Mouse (Mus musculus) T-helper 2 cell (primary cell): ENCODE measurements around the gene Depdc7.

Experiments used
- in situ Hi-C: fragments of 300-600 bp; cut with MboI, MseI; formaldehyde crosslinking; loops from one replicate; pipeline ENCODE4 v1.15.1; 2025; ENCODE audit warnings: high pct_unique_total_duplicates

Depdc7 gene

DNA sequence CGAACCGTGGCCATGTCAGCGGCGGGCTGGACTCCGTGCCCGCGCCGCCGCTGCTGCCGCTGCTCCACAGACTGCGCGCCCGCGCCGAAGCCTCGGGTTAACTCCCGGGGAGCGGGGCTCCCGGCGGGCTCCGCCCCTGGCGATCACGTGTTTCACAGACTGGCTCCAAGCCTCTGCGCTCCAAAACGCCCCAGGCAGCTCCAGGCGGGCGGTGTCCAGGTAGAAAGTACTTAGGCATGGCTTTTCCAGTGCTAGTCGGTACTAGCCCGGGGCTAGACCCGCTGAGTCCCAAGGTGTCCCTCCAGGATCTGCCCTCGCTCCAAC is at the start of gene Depdc7:
Depdc7 (minus strand) TSS at position 138 of the 324 bp plus-strand sequence.
- in situ Hi-C loops, result no loop called here

GRCm38 (mm10) chr2:104774763-104775162 is 32.1 kb upstream of the Depdc7 start:
- in situ Hi-C loops, result no loop called here

DNA sequence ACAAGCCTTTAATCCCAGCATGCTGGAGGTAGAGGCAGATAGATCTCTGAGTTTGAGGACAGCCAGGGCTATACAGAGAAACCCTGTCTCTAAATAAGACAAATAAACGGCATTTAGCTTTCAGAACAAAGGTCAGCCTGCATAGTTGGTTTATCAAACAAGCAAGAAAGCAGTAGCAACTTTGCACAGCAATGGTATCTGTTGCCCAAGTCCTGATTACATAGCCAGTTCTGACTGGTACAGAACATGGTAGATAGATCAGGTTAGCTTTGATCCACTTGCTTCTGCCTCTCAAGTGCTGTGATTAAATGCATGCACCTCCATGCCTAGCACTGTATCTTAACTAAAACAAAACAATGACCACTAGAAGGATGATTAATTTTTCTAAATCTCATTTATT is 26.0 kb upstream of the Depdc7 start:
- in situ Hi-C loops, result no loop called here

DNA sequence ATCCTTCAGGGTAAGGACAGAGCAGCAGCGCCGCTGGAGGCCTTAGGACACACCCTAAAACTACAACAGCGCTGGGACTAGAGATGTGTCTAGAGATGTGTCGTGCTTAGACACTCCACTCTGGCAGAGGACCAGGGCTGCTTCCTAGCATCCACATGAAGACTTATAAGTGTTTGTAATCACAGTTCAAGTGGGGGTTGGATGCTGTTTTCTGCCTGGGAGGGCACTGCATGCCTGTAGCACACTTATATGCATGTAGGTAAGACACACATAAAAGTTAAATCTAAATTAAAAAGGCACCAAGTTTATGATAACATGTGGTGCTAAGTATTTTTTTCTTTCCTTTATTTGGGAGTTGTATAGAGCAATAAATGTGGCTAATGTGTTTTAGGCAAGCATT is 21.3 kb upstream of the Depdc7 start:
- in situ Hi-C loops, result no loop called here

- in situ Hi-C loops, result no loop called here
Observed at GRCm38 (mm10) chr2:104763134-104763703, 20.5 kb upstream of the Depdc7 start.

DNA sequence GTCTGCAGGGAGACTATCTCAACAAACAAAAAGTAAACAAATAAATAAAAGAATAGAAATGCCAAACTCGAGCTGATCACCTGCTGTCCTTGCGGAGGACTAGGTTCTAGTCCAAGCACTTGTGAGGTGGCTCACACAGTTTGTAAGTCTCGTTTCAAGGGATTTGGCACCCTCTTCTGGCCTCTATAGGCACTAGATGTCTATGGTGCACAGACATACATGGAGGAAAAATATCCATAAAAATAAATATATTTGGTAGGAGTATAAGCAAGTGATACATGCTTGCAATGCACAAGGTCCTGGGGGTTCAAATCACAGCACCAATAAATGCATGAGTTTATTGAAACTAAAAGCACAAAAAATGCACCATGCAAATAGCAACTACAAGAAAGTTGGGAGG is 7.9 kb upstream of the Depdc7 start:
- in situ Hi-C loops, result loop anchor here (5.0 kb wide), 1 partner anchor 68 kb away; no protein-coding TSS in a partner anchor

DNA sequence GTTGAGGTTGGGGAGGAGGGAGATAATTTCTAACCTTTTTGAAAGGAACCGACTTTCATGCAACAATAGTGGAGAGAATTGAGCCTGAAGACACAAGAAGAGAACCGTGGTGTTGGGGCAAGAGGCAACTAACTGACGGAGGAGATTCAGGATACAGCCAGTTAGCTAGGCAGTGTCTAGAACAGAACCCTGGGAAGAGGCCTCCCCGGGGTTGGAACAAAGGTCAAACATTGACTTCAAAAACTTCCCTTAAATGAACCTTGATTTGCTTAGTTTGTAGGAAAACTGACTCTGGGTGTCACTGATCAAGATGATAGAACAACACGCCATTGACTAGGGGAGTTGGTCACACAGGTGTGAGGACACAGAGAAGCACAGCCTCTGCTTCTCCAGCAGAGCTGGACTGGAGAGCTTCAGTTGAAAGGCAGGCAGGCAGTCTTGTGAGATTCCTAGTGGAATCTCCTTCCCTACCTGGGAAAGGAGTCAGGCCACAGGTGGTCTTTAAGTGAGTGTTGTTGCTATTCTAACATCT is 6.0 kb upstream of the Depdc7 start:
- in situ Hi-C loops, result no loop called here

DNA sequence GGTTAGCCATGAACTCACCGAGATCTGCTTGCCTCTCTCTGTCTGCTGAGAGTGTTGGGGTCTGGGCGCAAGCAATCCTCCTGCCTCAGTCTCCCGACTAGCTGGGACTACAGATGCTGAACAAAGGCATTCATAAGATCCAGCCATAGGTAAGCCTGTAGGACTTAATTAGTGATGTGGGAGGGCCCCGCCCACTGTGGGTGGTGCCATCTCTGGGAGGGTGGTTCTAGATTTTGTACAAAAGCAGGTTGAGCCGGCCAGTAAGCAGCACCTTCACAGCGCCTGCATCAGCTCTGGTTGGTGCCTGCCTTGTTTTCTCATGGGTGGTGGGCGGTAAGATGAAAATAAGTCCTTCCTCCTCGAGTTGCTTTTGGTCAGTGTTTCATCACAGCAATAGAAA is 3.6 kb upstream of the Depdc7 start:
- in situ Hi-C loops, result no loop called here

DNA sequence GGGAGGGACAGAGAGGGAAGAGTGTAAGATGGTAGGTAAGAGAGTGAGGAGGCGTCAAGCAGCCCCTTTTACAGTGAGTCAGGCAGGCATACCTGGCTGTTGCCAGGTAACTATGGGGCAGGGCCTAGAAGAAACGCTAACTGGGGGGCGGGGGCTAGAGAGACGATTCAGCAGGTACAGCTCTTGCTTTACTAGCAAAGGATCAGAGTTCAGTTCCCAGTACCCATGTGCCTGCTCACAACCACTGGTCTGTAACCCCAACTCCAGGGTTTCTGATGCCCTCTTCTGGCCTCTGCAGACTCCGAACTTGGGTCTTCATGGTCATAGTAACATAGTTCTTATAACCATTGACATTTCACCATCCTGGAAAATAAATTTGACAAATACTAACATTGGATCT is 1.3 kb upstream of the Depdc7 start:
- in situ Hi-C loops, result no loop called here

GRCm38 (mm10) chr2:104743160-104743559 is 482 bp upstream of the Depdc7 start:
- in situ Hi-C loops, result no loop called here

DNA sequence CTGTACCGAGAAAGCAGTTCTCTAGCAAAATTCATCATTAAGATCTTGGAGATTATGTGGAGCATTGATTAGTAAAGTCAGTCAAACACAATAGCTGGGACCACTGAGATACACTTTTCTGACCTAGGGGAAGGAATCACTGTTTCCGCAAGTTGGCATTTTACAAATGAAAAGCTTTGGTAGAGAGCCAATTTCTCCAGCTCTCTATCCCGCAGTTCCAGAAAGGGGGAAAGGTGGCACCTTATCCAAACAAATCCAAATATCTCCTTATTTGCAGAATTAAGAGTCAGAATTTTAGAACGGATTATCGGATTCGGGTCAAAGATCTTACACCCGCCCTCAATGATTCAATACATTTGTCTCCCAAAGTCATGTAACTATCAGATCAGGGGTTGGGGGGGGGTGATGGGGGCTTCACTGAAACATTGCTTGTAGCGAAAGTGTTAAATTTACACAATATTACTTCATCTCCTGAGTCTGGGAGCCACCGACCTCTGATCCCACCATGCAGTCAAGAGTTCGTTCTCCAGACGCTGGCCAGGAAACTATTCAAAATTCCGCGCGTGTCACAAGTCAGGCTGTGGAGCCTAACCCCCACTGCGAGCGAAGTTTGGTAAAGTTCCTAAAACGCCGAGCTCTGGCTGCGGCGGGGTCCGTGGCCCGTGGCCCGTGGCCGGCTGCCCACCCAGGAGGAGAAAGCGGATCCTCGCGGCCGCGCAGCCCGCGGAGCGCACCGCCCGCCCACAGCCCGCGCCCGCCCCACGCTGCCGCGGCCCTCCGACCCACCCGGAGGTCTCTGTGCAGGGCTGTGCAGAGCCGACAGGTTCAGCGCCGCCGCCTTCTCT is 560 bp downstream of the Depdc7 start:
- in situ Hi-C loops, result no loop called here

DNA sequence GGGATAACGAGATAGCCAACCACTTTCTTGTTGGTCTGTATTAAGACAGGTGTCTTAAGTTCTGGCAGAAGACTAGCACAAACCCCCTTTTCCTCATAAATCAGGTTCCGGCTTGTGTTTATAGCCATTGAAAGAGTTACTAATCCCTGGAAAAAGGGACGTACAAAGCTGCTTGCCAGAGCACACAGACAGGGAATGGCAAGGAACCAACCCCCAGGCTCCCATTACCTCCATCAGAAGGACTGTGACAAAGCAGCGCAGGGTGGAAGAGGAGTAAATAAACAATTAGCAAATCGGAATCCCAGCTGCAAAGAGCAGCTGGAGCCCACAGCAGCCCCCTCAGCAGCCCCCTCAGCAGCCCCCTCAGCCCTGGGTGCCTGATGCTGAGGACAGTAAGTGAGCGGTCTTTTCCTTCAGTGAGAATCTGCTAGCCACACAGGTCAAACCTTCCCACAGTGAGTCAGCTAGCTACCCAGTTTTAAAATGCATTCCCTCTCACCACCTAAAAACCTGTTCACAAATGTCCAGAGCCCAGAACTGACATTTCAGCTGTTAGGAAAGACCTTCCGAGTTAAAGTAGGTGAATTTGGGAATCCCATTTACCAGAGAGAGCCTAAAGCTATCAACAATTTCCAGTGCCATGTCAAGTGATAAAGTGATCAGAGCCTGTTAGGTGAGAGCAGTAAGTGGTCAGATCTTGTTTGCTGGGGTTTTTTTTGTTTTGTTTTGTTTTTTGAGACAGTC is 1.5 kb downstream of the Depdc7 start:
- in situ Hi-C loops, result no loop called here

DNA sequence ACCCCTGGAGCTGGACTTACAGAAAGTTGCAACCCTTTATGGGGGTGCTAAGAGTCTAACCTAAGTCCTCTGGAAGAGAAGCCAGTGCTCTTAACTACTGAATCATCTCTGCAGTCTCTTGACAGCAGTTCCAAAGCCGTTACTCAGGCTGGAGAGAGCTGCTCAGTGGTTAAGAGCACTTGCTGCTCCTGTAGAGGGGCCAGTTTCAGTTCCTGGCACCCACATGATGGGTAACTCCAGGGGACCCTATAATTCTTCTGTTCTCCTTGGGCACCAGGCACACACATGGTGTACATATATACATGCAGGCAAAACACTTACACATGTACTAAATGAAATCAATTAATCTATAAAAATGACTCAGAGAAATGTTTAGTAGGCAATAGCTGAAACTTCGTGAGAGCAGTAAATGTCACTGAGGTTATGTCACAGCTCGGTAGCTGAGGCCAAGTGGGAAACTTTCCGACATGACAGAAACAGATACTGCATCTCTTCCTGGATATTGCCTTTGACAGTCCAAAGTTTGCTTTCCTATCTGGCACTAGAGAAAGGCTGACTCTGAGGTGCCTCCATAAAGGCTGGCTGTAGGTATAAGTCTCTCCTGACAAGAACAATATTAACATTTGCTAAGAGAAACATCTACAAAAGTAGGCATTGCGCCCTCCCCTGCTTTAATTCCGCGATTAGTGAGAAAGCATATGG is 2.3 kb downstream of the Depdc7 start:
- in situ Hi-C loops, result no loop called here

GRCm38 (mm10) chr2:104739691-104740090 is 3.0 kb downstream of the Depdc7 start:
- in situ Hi-C loops, result no loop called here

- in situ Hi-C loops, result no loop called here
Observed at GRCm38 (mm10) chr2:104736241-104736640, 6.4 kb downstream of the Depdc7 start.

DNA sequence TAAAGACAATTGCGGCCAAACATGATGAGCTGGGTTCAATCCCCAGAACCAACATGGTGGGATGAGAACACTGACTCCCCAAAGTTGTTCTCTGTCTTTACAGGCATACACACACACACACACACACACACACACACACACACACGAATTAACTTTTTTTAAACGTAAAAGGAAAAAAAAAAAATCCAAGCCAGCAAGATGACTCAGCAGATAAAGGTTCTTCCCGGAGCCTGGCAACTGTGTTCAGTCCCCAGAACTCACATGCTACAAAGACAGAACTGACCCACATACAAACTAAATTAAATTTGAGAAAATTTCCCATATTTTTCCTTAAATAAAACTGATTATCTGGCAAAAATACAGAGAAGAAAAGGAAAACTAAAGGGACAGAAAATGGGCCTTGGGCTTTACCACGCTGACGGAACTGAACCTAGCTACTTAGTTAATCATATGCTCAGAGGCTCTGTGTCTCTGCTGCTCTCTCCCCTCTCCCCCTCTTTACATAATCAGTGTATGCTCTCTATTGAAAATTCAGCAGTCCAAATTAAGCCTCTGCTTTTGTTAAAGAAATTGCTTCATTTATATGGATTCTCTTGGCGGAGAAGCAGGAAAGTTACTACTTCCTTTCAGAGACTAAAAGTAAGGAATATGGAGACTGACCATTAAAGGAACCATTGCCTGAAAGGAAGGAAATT is 10.0 kb downstream of the Depdc7 start:
- in situ Hi-C loops, result no loop called here

GRCm38 (mm10) chr2:104732033-104732444 is 10.6 kb downstream of the Depdc7 start:
- in situ Hi-C loops, result no loop called here

DNA sequence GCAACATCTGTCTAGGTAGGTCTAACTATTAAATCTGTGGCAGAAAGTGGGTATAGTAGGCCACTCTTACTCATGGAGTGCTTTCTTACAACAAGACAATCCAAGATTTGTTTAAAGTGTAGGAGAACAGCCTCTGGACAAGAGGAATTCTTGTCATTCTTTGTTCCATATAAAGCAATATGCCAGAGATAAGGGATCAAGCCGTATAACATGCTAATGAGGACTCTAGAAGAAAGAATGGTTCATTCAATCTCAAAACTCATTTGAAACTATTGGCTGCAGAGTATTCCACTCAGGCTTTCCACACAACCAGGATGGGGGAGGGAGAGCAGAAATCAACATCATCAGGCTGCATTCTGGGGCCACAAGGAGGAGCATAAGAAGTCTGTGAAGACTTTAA is 15.3 kb downstream of the Depdc7 start:
- in situ Hi-C loops, result no loop called here

- in situ Hi-C loops, result no loop called here
Observed at GRCm38 (mm10) chr2:104722021-104722420, 20.7 kb downstream of the Depdc7 start.

DNA sequence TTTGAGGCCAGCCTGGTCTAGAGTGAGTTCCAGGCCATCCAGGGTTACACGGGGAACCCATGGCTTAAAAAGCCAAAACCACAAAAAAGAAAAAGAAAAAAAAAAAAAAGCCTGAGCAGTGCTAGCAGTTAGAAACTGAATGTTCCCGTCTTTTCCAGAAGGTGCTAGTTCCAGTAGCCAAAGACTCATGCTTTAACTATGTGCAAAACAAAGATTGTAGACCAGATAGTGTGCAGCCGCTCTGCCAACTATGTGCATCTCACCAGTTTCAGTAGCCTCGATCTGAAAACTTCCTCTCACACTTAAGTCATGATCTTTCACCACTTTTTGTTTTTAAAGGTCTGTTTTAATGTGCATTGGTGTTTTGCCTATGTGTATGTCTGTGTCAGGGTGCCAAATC is 24.9 kb downstream of the Depdc7 start:
- in situ Hi-C loops, result no loop called here

DNA sequence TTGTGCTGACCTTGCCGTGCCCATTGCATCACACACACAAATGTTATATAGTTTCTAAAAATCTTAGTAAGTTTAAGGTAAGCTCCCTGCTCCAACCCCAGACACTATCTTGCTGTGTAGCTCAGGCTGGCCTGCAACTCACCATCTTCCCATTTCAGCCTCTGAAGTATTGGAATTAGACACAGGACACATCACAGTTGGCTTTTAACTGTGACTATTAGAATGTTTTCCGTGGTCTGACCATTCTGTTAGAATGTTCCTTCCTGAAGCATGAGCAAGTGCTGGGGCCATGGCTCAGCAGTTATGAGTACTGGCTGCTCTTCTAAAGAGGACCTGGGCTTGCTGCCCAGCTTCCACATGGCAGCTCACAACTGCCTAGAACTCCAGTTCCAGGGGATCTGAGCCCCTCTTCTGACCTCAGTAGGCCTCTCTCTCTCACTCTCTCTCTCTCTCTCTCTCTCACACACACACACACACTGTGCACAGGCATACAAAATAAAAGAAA is 25.4 kb downstream of the Depdc7 start:
- in situ Hi-C loops, result no loop called here
